Mouse (Mus musculus) neural tube, embryonic 15.5 days (tissue): Measurements from ENCODE around the gene Phf12. TPM values are rescaled to one million over a fixed set of nuclear protein-coding genes. Genes with fewer than 3 reads are reported as not detected.
A peak's percentile ranks its signal among the peaks of the same experiment; 100 is the strongest.
"Not testable (repeated sequence)": the region's sequence is repeated elsewhere in the genome, so short reads cannot be mapped to it uniquely, and the experiment has no call there.

Experiments used
- ATAC-seq: fragments of 200-750 bp; cut with Nextera tagmentation; 2 replicates; pipeline ENCODE4 v1.8.0; 2017; ENCODE audit warnings: mild to moderate bottlenecking, moderate TSS enrichment, moderate library complexity; ENCODE audit not compliant: low FRiP score
- H3K27ac ChIP-seq: fragments of 300-500 bp; sonication (generic); replicated peaks from 2 replicates; pipeline ENCODE4 v1.5.1; 2015; ENCODE audit warnings: mild to moderate bottlenecking, inconsistent platforms
- H3K27me3 ChIP-seq: fragments of 300-500 bp; sonication (generic); replicated peaks from 2 replicates; pipeline ENCODE4 v1.6.1; 2015; ENCODE audit warnings: inconsistent platforms
- H3K36me3 ChIP-seq: fragments of 300-500 bp; sonication (generic); 2 replicates; pipeline ENCODE4 v1.6.1; 2015; ENCODE audit warnings: inconsistent platforms
- H3K4me1 ChIP-seq: fragments of 300-500 bp; sonication (generic); 2 replicates; pipeline ENCODE4 v1.6.1; 2015; ENCODE audit warnings: inconsistent platforms
- H3K4me2 ChIP-seq: fragments of 300-500 bp; sonication (generic); 2 replicates; pipeline ENCODE4 v1.6.1; 2015; ENCODE audit warnings: inconsistent platforms, mild to moderate bottlenecking, moderate library complexity
- H3K4me3 ChIP-seq: fragments of 300-500 bp; sonication (generic); replicated peaks from 2 replicates; pipeline ENCODE4 v1.5.1; 2015; ENCODE audit warnings: mild to moderate bottlenecking, inconsistent platforms
- H3K9ac ChIP-seq: fragments of 300-500 bp; sonication (generic); replicated peaks from 2 replicates; pipeline ENCODE4 v1.6.1; 2015; ENCODE audit warnings: mild to moderate bottlenecking, inconsistent platforms
- H3K9me3 ChIP-seq: fragments of 300-500 bp; sonication (generic); replicated peaks from 2 replicates; pipeline ENCODE4 v1.6.1; 2016; ENCODE audit warnings: inconsistent platforms
- WGBS: fragments of 180-500 bp; shearing (Covaris S2); methylation state at CpG from one replicate; pipeline ENCODE4 v1.1.7; 2015; ENCODE audit warnings: mixed read lengths; 5-methylcytosine and 5-hydroxymethylcytosine counted together
- polyA plus RNA-seq: library from polyadenylated mRNA; unstranded; fragments of >200 nt; fragmentation: Nextera tagmentation; extraction: Ambion mirVana; gene quantifications from 2 replicates; pipeline ENCODE4 v1.2.1, GENCODE M21; 2015

The Phf12 gene
- polyA plus RNA-seq, 1 experiment from 2014 or later, result 14.6 TPM

DNA sequence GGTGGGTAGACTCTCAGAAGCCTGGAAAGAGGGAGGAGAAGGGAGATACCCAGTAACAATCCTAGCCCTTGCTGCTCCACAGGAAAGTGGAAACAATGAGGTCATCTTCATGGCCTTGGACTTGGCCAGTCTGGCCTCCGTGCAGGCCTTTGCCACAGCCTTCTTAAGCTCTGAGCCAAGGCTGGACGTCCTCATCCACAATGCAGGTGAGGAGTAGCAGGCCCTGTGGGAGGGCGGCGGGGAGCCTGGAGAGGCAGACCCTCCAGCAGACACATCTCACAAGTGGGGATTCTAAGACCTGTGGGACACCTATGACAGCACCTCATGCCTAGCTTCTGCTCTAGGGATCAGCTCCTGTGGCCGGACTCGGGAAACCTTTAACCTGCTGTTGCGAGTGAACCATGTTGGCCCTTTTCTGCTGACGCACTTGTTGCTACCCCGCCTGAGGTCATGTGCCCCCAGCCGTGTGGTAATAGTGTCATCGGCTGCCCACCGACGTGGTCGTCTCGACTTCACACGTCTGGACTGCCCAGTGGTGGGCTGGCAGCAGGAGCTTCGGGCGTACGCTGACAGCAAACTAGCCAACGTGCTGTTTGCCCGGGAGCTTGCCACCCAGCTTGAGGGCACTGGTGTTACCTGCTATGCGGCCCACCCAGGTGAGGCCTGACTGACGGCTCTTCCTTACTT lies 51.5 kb downstream of the Phf12 start:
- H3K27me3 ChIP-seq, result no peaks in the 10 kb centered on the region
- H3K9me3 ChIP-seq, result no peaks in the 10 kb centered on the region
- peaks cover 59% of the 10 kb centered on the region for H3K4me1 ChIP-seq
- no peak overlapping the region for H3K27ac ChIP-seq
- WGBS, result 96% methylated on average over 23 of the region's 23 CpGs
- no peak for ATAC-seq
- no peak overlapping the region for H3K9ac ChIP-seq
- 0 out of 2 replicates have a peak overlapping the region, but pooled peaks have one; percentile 79 for H3K4me2 ChIP-seq
- H3K36me3 ChIP-seq, result peaks cover 13% of the 10 kb centered on the region
- H3K4me3 ChIP-seq, result no peak overlapping the region

DNA sequence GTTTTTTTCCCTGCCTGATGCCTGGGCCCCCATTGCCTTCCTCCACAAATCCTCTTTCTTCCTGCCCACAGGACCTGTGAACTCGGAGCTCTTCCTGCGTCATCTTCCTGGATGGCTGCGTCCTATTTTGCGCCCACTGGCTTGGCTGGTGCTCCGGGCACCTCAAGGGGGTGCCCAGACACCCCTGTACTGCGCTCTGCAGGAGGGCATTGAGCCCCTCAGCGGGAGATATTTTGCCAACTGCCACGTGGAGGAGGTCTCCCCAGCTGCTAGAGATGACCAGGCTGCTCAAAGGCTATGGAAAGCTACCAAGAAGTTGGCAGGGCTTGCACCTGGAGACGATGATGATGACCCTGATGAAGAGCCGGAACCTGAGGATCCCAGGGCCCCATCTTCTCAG lies 54.2 kb downstream of the Phf12 start:
- Histone ChIP-seq H3K9ac (0 out of 2 replicates have a peak overlapping the region, but pooled peaks have one; percentile 21), H3K27ac (no peak overlapping the region), H3K9me3 (no peaks in the 10 kb centered on the region), H3K4me2 (no peak overlapping the region), H3K36me3 (peaks cover 5% of the 10 kb centered on the region), H3K4me3 (no peak overlapping the region; the same call in 1 of the 2 replicates), H3K27me3 (no peaks in the 10 kb centered on the region), H3K4me1 (peaks cover 52% of the 10 kb centered on the region)
- WGBS, result 82% methylated on average over 10 of the region's 10 CpGs
- ATAC-seq, result no peak

DNA sequence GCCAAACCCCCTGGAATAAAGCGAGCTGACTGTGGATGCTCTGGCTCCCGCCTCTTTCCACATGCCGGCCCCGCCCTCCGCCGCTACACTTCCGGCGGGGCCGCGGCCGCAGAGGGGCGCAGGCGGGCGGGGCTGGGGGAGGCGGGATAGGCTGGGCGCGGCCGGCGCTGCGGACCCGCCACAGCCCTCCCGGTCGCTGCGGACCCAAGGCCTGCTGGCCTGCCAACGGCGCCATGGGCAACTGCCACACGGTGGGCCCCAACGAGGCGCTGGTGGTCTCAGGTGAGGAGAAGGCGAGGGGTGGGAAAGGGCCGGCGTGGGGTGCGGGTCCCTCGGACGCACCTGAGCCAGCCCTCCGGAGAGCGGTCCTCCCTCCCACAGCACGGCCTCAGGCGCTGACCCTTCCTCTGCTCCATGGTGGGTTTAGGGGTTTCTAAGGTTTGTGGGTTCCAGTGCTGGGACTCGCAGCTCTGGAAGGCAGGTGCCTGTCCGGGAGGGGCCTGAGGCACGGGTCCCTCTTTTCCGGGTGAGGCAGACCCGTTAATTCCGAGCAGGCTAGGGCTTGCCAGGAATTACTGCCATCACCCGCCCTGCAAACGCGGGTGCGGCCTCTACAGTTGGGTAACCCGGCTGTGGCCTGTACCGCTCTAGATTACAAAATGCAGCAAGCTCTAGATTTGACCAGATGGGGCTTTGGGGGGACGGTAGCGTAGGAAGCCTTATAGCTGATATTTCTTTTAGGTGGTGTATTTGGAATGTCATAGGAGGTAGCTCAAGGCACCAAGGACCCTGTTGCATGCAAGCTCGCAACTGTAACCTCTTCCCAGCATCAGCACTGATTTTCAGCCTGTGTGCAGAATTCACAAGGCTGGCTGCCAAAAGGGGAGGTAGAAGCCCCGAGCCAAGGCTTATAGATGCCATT lies 55.5 kb downstream of the Phf12 start, which contains the start of gene Flot2:
Flot2 (plus strand) TSS at position 101 of the 922 bp plus-strand sequence.
- H3K9ac ChIP-seq, result peak within 1 kb of the TSS; percentile 76
- WGBS, result 1% methylated on average over 52 of the region's 55 CpGs
- peak within 1 kb of the TSS; percentile 78 for H3K4me2 ChIP-seq
- H3K27me3 ChIP-seq, result no peaks in the 10 kb centered on the region
- peaks cover 10% of the 10 kb centered on the region for H3K36me3 ChIP-seq
- peak; percentile 84 for ATAC-seq
- H3K9me3 ChIP-seq, result no peaks in the 10 kb centered on the region
- H3K27ac ChIP-seq, result peak within 1 kb of the TSS; percentile 86
- H3K4me3 ChIP-seq, result peak within 1 kb of the TSS; percentile 76
- peaks cover 45% of the 10 kb centered on the region for H3K4me1 ChIP-seq

DNA sequence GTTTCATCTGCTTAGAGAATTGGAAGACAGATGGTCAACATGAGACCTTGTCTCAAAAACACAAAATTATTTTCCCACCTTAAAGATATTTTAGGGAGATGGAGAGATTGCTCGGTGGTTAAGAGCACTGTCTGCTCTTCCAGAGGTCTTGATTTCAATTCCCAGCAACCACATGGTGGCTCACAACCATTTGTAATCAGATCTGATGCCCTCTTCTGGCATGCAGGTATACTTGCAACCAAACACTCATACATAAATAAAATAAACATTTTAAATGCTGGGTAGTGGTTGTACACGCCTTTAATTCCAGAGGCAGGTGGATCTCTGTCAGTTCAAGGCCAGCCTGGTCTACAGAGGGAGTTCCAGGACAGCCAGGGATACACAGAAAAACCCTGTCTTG lies 58.3 kb downstream of the Phf12 start:
- Histone ChIP-seq H3K27ac (no peak overlapping the region), H3K9me3 (no peaks in the 10 kb centered on the region), H3K4me1 (peaks cover 31% of the 10 kb centered on the region), H3K36me3 (peaks cover 5% of the 10 kb centered on the region; the same call in 1 of the 2 replicates), H3K27me3 (no peaks in the 10 kb centered on the region), H3K4me2 (no peak overlapping the region), H3K4me3 (no peak overlapping the region), H3K9ac (no peak overlapping the region)
- no peak for ATAC-seq
- WGBS, result 75% methylated on average over 2 of the region's 2 CpGs

DNA sequence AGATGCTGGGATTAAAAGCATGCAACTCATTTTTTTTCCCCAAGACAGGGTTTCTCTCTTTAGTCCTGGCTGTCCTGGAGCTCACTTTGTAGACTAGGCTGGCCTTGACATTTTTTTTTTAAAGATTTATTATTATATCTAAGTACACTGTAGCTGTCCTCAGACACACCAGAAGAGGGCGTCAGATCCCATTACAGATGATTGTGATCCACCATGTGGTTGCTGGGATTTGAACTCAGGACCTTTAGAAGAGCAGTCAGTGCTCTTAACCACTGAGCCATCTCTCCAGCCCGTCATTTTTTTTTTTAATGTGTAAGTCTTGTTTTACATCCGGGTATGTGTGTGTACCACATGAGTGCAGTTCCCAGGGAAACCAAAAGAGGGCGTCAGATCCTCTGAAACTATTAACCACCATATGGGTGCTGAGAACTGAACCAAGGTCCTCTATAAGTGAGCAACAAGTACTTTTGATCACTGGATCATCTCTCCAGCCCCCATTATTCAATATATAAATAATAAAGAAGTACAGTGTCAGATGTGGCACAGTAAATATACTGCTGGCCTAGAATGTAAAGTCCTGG lies 59.8 kb downstream of the Phf12 start:
- H3K4me2 ChIP-seq, H3K27ac ChIP-seq, H3K36me3 ChIP-seq, H3K27me3 ChIP-seq, ATAC-seq, H3K9me3 ChIP-seq, H3K9ac ChIP-seq, H3K4me3 ChIP-seq: not testable (repeated sequence)
- peaks cover 25% of the 10 kb centered on the region for H3K4me1 ChIP-seq
- WGBS, result 94% methylated on average over 4 of the region's 4 CpGs

DNA sequence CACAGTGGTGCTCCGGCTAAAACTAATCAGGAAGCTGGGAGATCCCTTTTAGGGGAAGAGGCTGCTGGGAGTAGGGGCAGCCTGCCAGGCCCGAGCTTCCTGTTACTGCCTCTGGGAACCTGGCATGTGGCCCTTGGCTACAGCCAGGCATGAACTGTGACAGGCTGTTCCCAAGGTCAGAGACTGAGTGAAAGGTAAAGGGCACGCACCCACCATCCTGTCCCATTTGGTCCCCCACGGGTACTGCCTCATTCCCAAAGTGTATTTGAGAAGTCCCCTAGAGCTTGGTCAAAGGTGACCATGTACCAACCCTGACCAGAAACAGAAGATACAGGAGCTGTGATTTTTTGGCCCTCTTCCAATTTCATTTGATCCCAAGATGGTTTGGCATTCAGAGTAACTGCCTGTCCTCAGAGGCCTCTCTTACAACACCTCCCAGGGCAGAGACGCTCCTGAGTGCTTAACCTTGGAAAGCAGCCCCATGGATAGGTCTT lies 62.3 kb downstream of the Phf12 start:
- Histone ChIP-seq H3K9me3 (no peaks in the 10 kb centered on the region), H3K36me3 (peaks cover 8% of the 10 kb centered on the region), H3K4me3 (no peak overlapping the region), H3K4me1 (peaks cover 7% of the 10 kb centered on the region), H3K9ac (no peak overlapping the region), H3K27me3 (no peaks in the 10 kb centered on the region), H3K27ac (0 out of 2 replicates have a peak overlapping the region, but pooled peaks have one; percentile 1), H3K4me2 (no peak overlapping the region)
- whole genome bisulfite sequencing, result 78% methylated on average over 5 of the region's 5 CpGs
- ATAC-seq, result no peak

DNA sequence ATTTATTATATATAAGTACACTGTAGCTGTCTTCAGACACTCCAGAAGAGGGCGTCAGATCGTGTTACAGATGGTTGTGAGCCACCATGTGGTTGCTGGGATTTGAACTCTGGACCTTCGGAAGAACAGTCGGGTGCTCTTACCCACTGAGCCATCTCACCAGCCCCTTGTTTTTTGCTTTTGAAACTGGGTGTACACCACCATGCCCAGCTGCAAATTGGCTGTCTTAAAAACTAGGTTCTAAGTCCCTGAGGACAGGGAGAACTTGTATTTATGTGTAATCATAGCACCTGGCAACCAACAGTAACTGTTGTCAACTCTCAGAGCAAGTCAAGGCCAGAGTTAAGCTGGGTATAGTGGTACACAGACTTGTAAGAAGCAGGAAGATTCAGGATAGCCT lies 66.1 kb downstream of the Phf12 start:
- 82% methylated on average over 4 of the region's 4 CpGs for WGBS
- H3K4me1 ChIP-seq, H3K27ac ChIP-seq, H3K27me3 ChIP-seq, H3K4me2 ChIP-seq, ATAC-seq, H3K9me3 ChIP-seq, H3K4me3 ChIP-seq, H3K9ac ChIP-seq: not testable (repeated sequence)
- H3K36me3 ChIP-seq, result peaks cover 30% of the 10 kb centered on the region

DNA sequence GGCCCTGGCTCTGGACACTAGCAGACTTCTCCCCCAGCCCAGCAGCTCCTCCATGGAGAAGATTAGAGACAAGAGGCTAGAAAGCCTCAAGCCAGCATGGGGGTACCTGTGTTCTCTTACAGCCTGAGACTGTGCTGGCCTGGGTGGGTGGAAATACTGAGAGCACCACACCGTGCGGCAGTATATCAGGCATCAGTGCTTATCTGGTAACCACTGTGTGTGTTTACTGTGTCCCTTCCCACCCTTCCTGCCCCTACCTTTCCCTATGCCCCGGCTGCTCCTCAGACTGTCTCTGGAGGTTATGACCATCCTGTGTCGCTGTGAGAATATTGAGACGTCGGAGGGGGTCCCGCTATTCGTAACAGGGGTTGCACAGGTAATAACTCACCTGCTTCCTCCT lies 70.5 kb downstream of the Phf12 start:
- Histone ChIP-seq H3K4me2 (no peak overlapping the region), H3K9ac (no peak overlapping the region), H3K27ac (no peak overlapping the region), H3K9me3 (no peaks in the 10 kb centered on the region), H3K27me3 (no peaks in the 10 kb centered on the region), H3K4me3 (no peak overlapping the region), H3K36me3 (peaks cover 72% of the 10 kb centered on the region), H3K4me1 (no peaks in the 10 kb centered on the region)
- 96% methylated on average over 8 of the region's 8 CpGs for WGBS
- no peak for ATAC-seq

DNA sequence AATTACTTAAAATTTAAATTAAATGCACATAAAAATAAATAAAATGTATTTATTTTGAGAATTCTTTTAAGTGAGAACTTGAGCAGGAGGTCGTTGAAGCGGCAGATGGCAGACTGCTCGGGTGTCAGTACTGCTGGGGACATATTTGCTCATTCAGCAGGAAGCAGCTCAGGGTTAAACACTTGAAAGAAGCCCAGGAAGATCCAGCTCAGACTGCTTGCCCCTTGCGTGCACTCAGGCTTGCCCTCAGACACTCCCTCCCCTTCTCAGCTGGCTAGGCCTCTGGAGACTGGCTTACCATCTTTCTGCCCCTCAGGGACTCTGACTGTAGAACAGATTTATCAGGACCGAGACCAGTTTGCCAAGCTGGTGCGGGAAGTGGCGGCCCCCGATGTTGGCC lies 74.4 kb downstream of the Phf12 start:
- H3K4me2 ChIP-seq, result no peak overlapping the region
- no peaks in the 10 kb centered on the region for H3K4me1 ChIP-seq
- no peak overlapping the region for H3K9ac ChIP-seq
- peaks cover 75% of the 10 kb centered on the region for H3K36me3 ChIP-seq
- no peaks in the 10 kb centered on the region for H3K27me3 ChIP-seq
- H3K9me3 ChIP-seq, result no peaks in the 10 kb centered on the region
- no peak overlapping the region for H3K27ac ChIP-seq
- 82% methylated on average over 8 of the region's 8 CpGs for whole genome bisulfite sequencing
- ATAC-seq, result no peak
- H3K4me3 ChIP-seq, result no peak overlapping the region

DNA sequence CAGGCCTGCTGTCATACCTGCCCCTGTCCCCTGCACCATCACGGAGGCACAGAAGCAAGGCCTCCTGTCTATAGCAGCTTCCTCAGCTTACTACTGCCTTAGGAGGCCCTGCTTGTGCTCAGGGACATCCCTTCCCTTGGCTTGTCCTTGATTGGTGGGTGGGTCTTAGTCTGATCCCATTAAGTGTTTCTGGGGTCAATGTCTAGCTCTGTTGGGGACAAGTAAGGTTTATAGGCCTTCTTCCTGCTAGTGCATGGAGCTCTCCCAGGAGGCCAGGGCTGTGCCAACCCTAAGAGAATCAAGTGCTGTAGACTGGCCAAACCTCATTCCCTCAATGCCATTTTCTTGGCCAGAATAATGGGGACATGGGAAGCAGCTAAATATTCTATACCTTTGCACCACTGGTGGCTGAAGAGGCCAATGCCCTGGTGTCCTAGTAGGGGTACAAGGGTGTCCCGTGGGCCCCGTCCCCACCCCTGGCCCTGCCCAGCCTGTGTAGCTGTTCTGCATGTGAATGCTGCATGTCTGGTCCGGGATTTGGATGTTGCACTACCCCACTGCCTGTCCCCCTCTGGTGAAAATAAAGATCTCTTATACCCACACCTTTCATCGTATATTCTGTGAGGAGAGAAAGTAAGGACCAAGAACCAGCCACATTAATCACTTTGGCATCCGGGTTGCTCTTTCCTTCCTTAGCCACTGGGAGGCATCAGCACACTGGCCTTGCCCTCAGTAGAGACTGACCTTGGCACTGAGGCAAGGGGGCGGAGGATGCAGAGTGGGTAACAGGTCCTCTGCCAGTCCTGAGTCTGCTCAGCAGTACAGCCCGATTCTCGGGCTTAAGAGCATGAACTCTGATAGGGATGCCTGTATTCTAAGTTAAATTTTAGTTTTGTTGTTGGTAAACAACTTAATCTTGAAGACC lies 77.5 kb downstream of the Phf12 start:
- H3K4me1 ChIP-seq, result no peaks in the 10 kb centered on the region
- H3K9ac ChIP-seq, result no peak overlapping the region
- 55% methylated on average over 9 of the region's 9 CpGs for WGBS
- H3K36me3 ChIP-seq, result peaks cover 50% of the 10 kb centered on the region
- H3K27me3 ChIP-seq, result no peaks in the 10 kb centered on the region
- H3K27ac ChIP-seq, result no peak overlapping the region
- no peak overlapping the region for H3K4me2 ChIP-seq
- no peak overlapping the region for H3K4me3 ChIP-seq
- peak; percentile 76; the same call in 1 of the 2 replicates for ATAC-seq
- H3K9me3 ChIP-seq, result no peaks in the 10 kb centered on the region

DNA sequence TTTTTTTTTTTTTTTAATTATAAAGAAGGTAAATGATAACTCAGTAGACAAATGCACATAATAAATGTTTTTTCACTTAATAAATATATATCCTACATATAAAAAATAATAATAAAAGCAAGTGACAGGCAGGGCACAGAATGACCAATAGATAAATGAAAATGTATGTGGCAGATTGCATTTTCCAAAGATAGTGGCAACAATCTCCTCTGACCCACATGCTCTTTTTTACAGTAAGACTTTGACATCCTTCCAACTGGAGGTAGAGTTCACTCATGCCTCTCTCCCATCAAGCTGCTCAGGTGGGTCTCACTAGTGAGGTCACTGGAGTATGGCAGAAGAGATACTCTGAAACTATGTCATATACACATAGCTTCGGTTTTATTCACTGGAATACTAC lies 80.0 kb downstream of the Phf12 start:
- Histone ChIP-seq H3K4me1 (no peaks in the 10 kb centered on the region), H3K4me2 (no peak overlapping the region), H3K4me3 (no peak overlapping the region), H3K27me3 (no peaks in the 10 kb centered on the region), H3K36me3 (peaks cover 28% of the 10 kb centered on the region), H3K27ac (no peak overlapping the region), H3K9ac (no peak overlapping the region), H3K9me3 (no peaks in the 10 kb centered on the region)
- WGBS, result 89% methylated on average over 1 of the region's 1 CpGs
- ATAC-seq, result no peak
